Mouse (Mus musculus): ENCODE results near the gene Erbb3.
"Not testable (repeated sequence)": the region's sequence is repeated elsewhere in the genome, so short reads cannot be mapped to it uniquely, and the experiment has no call there.

GRCm38 (mm10) chr10:128549682-128550057 is 39.8 kb downstream of the Erbb3 start:
- not testable (repeated sequence) for TF ChIP-seq CTCF (IDR thresholded peaks at IDR 0.05; ENCODE audit: control insufficient read depth, insufficient read depth, insufficient read length); USF1 (IDR thresholded peaks at IDR 0.05; ENCODE audit: low read depth); MAX (IDR thresholded peaks at IDR 0.05); MYOG (IDR thresholded peaks at IDR 0.05; ENCODE audit: control insufficient read depth, extremely low read depth, insufficient read length); FOSL1 (IDR thresholded peaks at IDR 0.05; ENCODE audit: insufficient read depth, low read length, poor library complexity, severe bottlenecking)
